Mouse (Mus musculus) cerebellum, adult 11 months (tissue): ENCODE measurements at regions not wholly inside any gene's neighbourhood (a gene's known extent, or its start where the extent isn't known, plus 50 kb on each side); places are given as distances from the start of the nearest gene placed in this dataset.

Experiments
- DNase-seq: peaks from one replicate; pipeline ENCODE4 v3.0.0; 2022

DNA sequence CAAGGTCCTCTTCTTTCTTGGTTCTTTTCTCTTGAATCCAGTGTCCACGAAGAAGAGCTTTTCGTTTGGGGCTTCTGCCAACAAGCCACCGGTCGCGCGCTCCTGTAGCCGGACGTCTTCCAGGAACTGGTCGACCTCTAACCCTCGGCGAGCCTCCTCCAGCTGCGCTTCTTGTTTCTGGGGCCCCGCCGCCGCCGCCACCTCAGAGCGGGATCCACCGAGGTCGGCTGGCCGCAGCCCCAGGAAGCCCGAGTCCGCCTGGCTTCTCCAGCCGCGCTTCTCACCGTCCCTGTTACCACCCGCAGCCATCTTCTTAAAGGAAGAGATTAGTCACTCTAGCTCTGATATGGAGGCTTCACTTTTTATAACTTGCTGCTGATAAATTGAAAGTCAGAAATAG is 118.6 kb upstream of the Gm37988 start:
- DNase-seq = no peak

DNA sequence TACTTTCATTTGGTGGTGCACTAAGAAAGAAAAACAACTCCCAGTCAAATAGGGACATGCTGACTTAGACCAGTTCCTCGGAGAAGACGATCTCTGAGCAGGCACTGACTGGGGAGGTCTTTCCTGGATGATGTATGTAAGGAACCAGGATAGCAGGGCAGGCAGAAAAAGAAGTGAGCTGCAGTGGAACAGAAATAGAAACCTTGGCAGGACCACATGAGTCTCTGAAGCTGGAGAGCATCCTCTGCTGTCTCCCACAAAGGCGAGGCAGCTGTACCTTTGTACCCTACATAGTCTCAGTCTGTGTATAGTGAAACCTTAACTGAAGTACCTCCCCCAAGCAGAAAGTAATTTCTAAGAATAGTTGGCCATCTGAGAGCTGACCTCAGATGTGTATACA is 104.4 kb upstream of the Gm37988 start:
- DNase-seq = no peak

DNA sequence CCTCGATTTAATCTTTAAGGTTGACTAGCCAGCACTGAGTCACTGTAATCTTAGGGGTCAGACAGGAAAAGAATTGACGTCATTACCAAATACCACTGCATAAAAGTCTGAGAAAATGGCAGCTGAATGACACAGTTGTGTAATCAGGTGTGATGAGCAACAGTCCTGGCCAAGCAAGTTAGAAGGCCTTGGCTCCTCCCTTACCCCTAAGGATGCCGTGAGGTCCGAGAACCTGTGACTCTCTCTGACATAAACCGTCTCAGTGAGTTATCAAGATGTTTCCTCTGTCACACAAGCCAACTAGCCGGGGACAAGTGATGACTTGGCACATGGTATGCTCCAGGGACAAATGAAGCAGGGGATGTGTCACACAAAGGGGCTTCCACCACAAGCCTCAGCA is 101.5 kb upstream of the Gm37988 start:
- no peak for DNase-seq

DNA sequence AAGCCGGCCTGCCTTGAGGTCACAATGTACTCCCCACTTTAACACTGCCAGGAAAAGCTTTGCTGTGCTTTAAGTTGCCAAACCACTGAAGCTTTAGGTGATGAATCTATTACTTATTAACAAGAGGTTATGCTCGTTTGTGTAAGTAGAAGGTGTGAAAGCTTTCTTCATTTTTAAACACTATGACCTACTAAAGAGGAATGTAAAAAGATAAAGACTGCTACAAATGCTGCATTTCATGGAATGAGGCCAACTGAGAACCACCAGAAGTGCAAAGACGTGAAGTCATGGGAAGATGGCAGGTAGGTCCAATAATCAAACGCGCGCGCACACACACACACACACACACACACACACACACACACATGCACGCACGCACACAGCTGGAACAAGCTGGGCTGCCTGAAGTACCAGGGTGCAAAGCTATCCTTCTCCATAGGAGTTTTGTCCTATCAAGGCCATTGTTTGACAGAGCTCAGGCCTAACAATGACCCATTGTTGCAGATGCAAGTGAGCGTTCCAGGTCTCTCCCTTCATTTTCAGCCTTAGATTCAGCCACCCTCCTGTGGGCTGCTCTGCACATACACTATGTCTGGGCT is 85.3 kb upstream of the Gm37988 start:
- no peak for DNase-seq
